Mouse (Mus musculus) hindbrain, embryonic 11.5 days (tissue): ENCODE results near the gene Rnaseh1. TPM values are rescaled to one million over a fixed set of nuclear protein-coding genes. Genes with fewer than 3 reads are reported as not detected.

Experiments
- ATAC-seq: fragments of 200-750 bp; cut with Nextera tagmentation; 2 replicates; pipeline ENCODE4 v1.8.0; 2017; ENCODE audit warnings: mild to moderate bottlenecking, moderate TSS enrichment, moderate library complexity; ENCODE audit not compliant: low FRiP score
- DNase-seq: peaks from one replicate; pipeline ENCODE4 v3.0.0-alpha.2; 2015; ENCODE audit warnings: low spot score
- H3K27ac ChIP-seq: fragments of 300-500 bp; sonication (generic); 2 replicates; pipeline ENCODE4 v1.5.1; 2014; ENCODE audit warnings: mild to moderate bottlenecking, low read depth, low read length
- H3K27me3 ChIP-seq: fragments of 300-500 bp; sonication (generic); 2 replicates; pipeline ENCODE4 v1.6.1; 2014; ENCODE audit warnings: mild to moderate bottlenecking, low read length, moderate library complexity, mixed read lengths; ENCODE audit not compliant: control insufficient read depth, insufficient read depth
- H3K36me3 ChIP-seq: fragments of 300-500 bp; sonication (generic); 2 replicates; pipeline ENCODE4 v1.6.1; 2014; ENCODE audit warnings: mild to moderate bottlenecking, low read length, moderate library complexity, mixed read lengths; ENCODE audit not compliant: control insufficient read depth, insufficient read depth
- H3K4me1 ChIP-seq: fragments of 300-500 bp; sonication (generic); replicated peaks from 2 replicates; pipeline ENCODE4 v1.6.1; 2014; ENCODE audit warnings: low read length, mixed read lengths; ENCODE audit not compliant: control insufficient read depth, insufficient read depth
- H3K4me2 ChIP-seq: fragments of 300-500 bp; sonication (generic); replicated peaks from 2 replicates; pipeline ENCODE4 v1.6.1; 2014; ENCODE audit warnings: mild to moderate bottlenecking, low read depth, low read length
- H3K4me3 ChIP-seq: fragments of 300-500 bp; sonication (generic); 2 replicates; pipeline ENCODE4 v1.5.1; 2014; ENCODE audit warnings: low read depth, low read length
- H3K9ac ChIP-seq: fragments of 300-500 bp; sonication (generic); 2 replicates; pipeline ENCODE4 v1.6.1; 2014; ENCODE audit warnings: low read depth, low read length
- H3K9me3 ChIP-seq: fragments of 300-500 bp; sonication (generic); 2 replicates; pipeline ENCODE4 v1.6.1; 2016; ENCODE audit warnings: low read length; ENCODE audit not compliant: control insufficient read depth
- WGBS: fragments of 180-500 bp; shearing (Covaris S2); extraction: QIAGEN DNeasy Blood & Tissue Kit; methylation state at CpG from one replicate; pipeline ENCODE4 v1.1.7; 2014; 5-methylcytosine and 5-hydroxymethylcytosine counted together
- polyA plus RNA-seq: library from polyadenylated mRNA; unstranded; fragments of >200 nt; fragmentation: Nextera tagmentation; extraction: Ambion mirVana; gene quantifications from 2 replicates; pipeline ENCODE4 v1.2.1, GENCODE M21; 2014

Gene Rnaseh1
- polyA plus RNA-seq, 1 experiment from 2014 or later, result 25.4 TPM

GRCm38 (mm10) chr12:28635535-28636476, 13.6 kb upstream of the Rnaseh1 start, which contains the start of gene Rps7:
Gene Rps7 (minus strand): TSS chr12:28635953.
- DNase-seq (peak; percentile 94), ATAC-seq (peak; percentile 96)
- Histone ChIP-seq H3K9ac (peak within 1 kb of the TSS; percentile 98), H3K27me3 (no peaks in the 10 kb centered on the region), H3K4me3 (peak within 1 kb of the TSS; percentile 92), H3K4me1 (0 out of 2 replicates have a peak, but pooled peaks cover 4% of the 10 kb centered on the region), H3K36me3 (peaks cover 7% of the 10 kb centered on the region; the same call in 1 of the 2 replicates), H3K9me3 (no peaks in the 10 kb centered on the region), H3K4me2 (peak within 1 kb of the TSS; percentile 67), H3K27ac (peak within 1 kb of the TSS; percentile 82)
- WGBS, result 6% methylated on average over 69 of the region's 69 CpGs

- Histone ChIP-seq H3K9me3 (no peaks in the 10 kb centered on the region), H3K4me1 (0 out of 2 replicates have a peak, but pooled peaks cover 4% of the 10 kb centered on the region), H3K36me3 (peaks cover 7% of the 10 kb centered on the region; the same call in 1 of the 2 replicates), H3K27me3 (no peaks in the 10 kb centered on the region), H3K27ac (no peak overlapping the region), H3K4me2 (peak overlapping the region; percentile 43; the same call in 1 of the 2 replicates), H3K9ac (no peak overlapping the region), H3K4me3 (peak overlapping the region; percentile 92)
- DNase-seq, result no peak
- no peak for ATAC-seq
- WGBS, result 87% methylated on average over 6 of the region's 6 CpGs
These were observed 12.9 kb upstream of the Rnaseh1 start for GRCm38 (mm10) chr12:28636543-28636942.

- H3K4me2 ChIP-seq, result no peak overlapping the region
- ATAC-seq (no peak), DNase-seq (no peak)
- no peaks in the 10 kb centered on the region for H3K27me3 ChIP-seq
- H3K9me3 ChIP-seq, result no peaks in the 10 kb centered on the region
- no peak overlapping the region for H3K27ac ChIP-seq
- no peak overlapping the region for H3K9ac ChIP-seq
- H3K4me1 ChIP-seq, result 0 out of 2 replicates have a peak, but pooled peaks cover 4% of the 10 kb centered on the region
- H3K36me3 ChIP-seq, result peaks cover 2% of the 10 kb centered on the region; the same call in 1 of the 2 replicates
- 74% methylated on average over 2 of the region's 2 CpGs for WGBS
- no peak overlapping the region for H3K4me3 ChIP-seq
These were observed 10.6 kb upstream of the Rnaseh1 start for GRCm38 (mm10) chr12:28638778-28639177.

GRCm38 (mm10) chr12:28662628-28663027, 13.2 kb downstream of the Rnaseh1 start:
- Histone ChIP-seq H3K9me3 (no peaks in the 10 kb centered on the region), H3K27me3 (no peaks in the 10 kb centered on the region), H3K4me1 (no peaks in the 10 kb centered on the region), H3K36me3 (0 out of 2 replicates have a peak, but pooled peaks cover 3% of the 10 kb centered on the region), H3K4me3 (no peak overlapping the region), H3K27ac (no peak overlapping the region), H3K4me2 (no peak overlapping the region), H3K9ac (no peak overlapping the region)
- DNase-seq (no peak), ATAC-seq (no peak)
- WGBS, result 83% methylated on average over 4 of the region's 4 CpGs

DNA sequence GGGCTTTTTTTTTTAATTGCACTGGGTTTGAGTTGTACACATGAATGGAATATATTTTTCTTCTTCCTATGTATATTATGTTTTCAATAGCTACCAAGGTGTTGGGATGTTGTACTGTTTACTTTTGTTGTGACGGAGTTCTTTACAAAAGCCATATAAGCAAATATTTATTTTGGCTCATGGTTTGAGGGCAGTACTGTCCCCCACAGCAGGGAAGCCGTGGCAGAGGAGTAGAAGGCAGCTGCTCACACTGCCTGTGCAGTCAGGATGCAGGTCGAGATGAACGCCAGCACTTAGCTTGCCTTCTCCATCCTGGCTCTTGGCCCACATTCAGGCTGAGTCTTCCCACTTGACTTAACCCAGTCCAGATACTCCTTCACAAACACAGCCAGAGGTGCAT, 17.3 kb downstream of the Rnaseh1 start:
- 78% methylated on average over 4 of the region's 4 CpGs for WGBS
- H3K9ac ChIP-seq, result no peak overlapping the region
- H3K36me3 ChIP-seq, result no peaks in the 10 kb centered on the region

DNA sequence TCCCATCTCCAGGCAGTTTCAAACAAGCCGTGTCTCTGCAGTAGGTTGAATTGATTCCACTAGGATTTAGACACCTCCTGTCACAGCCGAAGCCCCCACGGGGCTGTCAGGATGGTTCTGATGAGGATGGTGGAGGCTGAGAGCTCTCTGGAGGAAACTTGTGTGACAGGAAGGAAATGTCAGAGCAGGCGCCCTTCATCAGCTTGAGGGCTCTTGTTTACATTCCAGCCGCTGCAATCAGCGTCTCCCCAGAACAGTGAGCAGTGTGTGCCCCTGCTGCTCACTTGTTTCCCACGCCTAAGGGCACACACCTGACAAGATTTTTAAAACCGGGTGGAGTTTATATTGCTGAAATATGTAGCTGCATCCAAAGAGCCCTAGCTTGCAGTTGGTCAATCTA, 17.9 kb downstream of the Rnaseh1 start:
- Histone ChIP-seq H3K36me3 (no peaks in the 10 kb centered on the region), H3K27ac (no peak overlapping the region), H3K4me3 (no peak overlapping the region), H3K27me3 (no peaks in the 10 kb centered on the region), H3K9ac (no peak overlapping the region), H3K4me2 (no peak overlapping the region), H3K4me1 (no peaks in the 10 kb centered on the region), H3K9me3 (no peaks in the 10 kb centered on the region)
- DNase-seq (no peak), ATAC-seq (no peak)
- 49% methylated on average over 8 of the region's 8 CpGs for whole genome bisulfite sequencing

More for the DNA sequence above, 17.3 kb downstream of the Rnaseh1 start:
- Histone ChIP-seq H3K4me2 (no peak overlapping the region), H3K27me3 (no peaks in the 10 kb centered on the region), H3K4me1 (no peaks in the 10 kb centered on the region), H3K9me3 (no peaks in the 10 kb centered on the region), H3K27ac (no peak overlapping the region), H3K4me3 (no peak overlapping the region)
- ATAC-seq (no peak), DNase-seq (no peak)

- no peak overlapping the region for H3K4me2 ChIP-seq
- DNase-seq, result no peak
- no peak overlapping the region for H3K27ac ChIP-seq
- no peak overlapping the region for H3K9ac ChIP-seq
- H3K9me3 ChIP-seq, result no peaks in the 10 kb centered on the region
- H3K36me3 ChIP-seq, result no peaks in the 10 kb centered on the region
- no peaks in the 10 kb centered on the region for H3K27me3 ChIP-seq
- 0 out of 2 replicates have a peak, but pooled peaks cover 3% of the 10 kb centered on the region for H3K4me1 ChIP-seq
- 89% methylated on average over 10 of the region's 10 CpGs for WGBS
- ATAC-seq, result no peak
- H3K4me3 ChIP-seq, result no peak overlapping the region
These were observed 24.8 kb downstream of the Rnaseh1 start for GRCm38 (mm10) chr12:28674038-28674720.

GRCm38 (mm10) chr12:28675121-28675924, 25.9 kb downstream of the Rnaseh1 start, which contains the start of gene Adi1:
Gene Adi1 (plus strand): TSS chr12:28675231.
- H3K4me3 ChIP-seq, result peak within 1 kb of the TSS; percentile 41
- peak within 1 kb of the TSS; percentile 66 for H3K9ac ChIP-seq
- WGBS, result 2% methylated on average over 53 of the region's 53 CpGs
- peak within 1 kb of the TSS; percentile 66 for H3K4me2 ChIP-seq
- H3K27me3 ChIP-seq, result no peaks in the 10 kb centered on the region
- 0 out of 2 replicates have a peak, but pooled peaks cover 3% of the 10 kb centered on the region for H3K4me1 ChIP-seq
- H3K36me3 ChIP-seq, result no peaks in the 10 kb centered on the region
- DNase-seq (peak; percentile 86), ATAC-seq (peak; percentile 96)
- peak within 1 kb of the TSS; percentile 89 for H3K27ac ChIP-seq
- no peaks in the 10 kb centered on the region for H3K9me3 ChIP-seq
